Mouse (Mus musculus): ENCODE measurements around the gene Msl3l2. TPM values are rescaled to one million over a fixed set of nuclear protein-coding genes. Genes with fewer than 3 reads are reported as not detected.

Gene Msl3l2
- polyA plus RNA-seq (2014; fragmentation: Illumina TruSeq; extraction: RNeasy Lipid Tissue Mini Kit (QIAGEN cat#74804)): 7.6 TPM

GRCm38 (mm10) chr10:56106333-56106995, at the start of gene Msl3l2:
Gene Msl3l2 (plus strand): TSS chr10:56106917.

Other genes with a start within 250 kb of the Msl3l2 start
- 22.9 TPM for gene Tbc1d32, start 121.8 kb downstream of the Msl3l2 start, polyA plus RNA-seq (2014; fragmentation: Illumina TruSeq; extraction: RNeasy Lipid Tissue Mini Kit (QIAGEN cat#74804))

Data from ovary, adult 10 weeks (tissue).